Mouse (Mus musculus) layer of hippocampus, adult 2 months (tissue): ENCODE data around the gene Npr2. TPM values are rescaled to one million over a fixed set of nuclear protein-coding genes. Genes with fewer than 3 reads are reported as not detected.
A peak's percentile ranks its signal among the peaks of the same experiment; 100 is the strongest.
"Not testable (repeated sequence)": the region's sequence is repeated elsewhere in the genome, so short reads cannot be mapped to it uniquely, and the experiment has no call there.

Source experiments
- DNase-seq, 2 experiments: peaks; one replicate each; pipeline ENCODE4 v3.0.0; 2022; ENCODE audit warnings: low spot score in 2 of 2
- H3K27ac ChIP-seq: fragments of 200-600 bp; 2 replicates; pipeline ENCODE4 v1.8.1; 2022
- H3K4me3 ChIP-seq: fragments of 200-600 bp; 2 replicates; pipeline ENCODE4 v1.8.1; 2022; ENCODE audit warnings: mild to moderate bottlenecking
- CTCF ChIP-seq: fragments of 200-600 bp; conservative IDR thresholded peaks from 2 replicates; pipeline ENCODE4 v1.8.1; 2022; ENCODE audit warnings: antibody characterized with exemption, mild to moderate bottlenecking, moderate library complexity
- long read RNA-seq, 2 experiments: library from polyadenylated mRNA; stranded (forward); transcript quantifications; one replicate each; pipeline ENCODE4 v2.0.0; 2021; ENCODE audit warnings: borderline mapping rate in 2 of 2
- total RNA-seq, 2 experiments: library from RNA; stranded (reverse); gene quantifications; 2 replicates each; pipeline ENCODE4 v1.2.3; 2021

Npr2 gene
- total RNA-seq: 10 to 100 TPM; 57.4 to 59.3 TPM
- long read RNA-seq, experiment 1, transcript Npr2-201 (22 exons, 3,660 nt): major isoform, 5 of 28 reads
- long read RNA-seq, experiment 1, partial matches to known transcripts: 4 of 28 reads
- long read RNA-seq, experiment 1, other reads (novel, unspliced or antisense): 18 of 28 reads
- long read RNA-seq, experiment 2, transcript Npr2-201 (22 exons, 3,660 nt): major isoform, 13 of 41 reads
- long read RNA-seq, experiment 2, partial matches to known transcripts: 8 of 41 reads
- long read RNA-seq, experiment 2, other reads (novel, unspliced or antisense): 19 of 41 reads

GRCm38 (mm10) chr4:43631046-43631955 is at the start of gene Npr2:
Gene Npr2, plus strand, starts transcription at chr4:43631935.
- no peak for DNase-seq
- Histone ChIP-seq H3K4me3 (peak within 1 kb of the TSS; percentile 82), H3K27ac (peak within 1 kb of the TSS; percentile 95)
- no peak for TF ChIP-seq CTCF

- H3K27ac ChIP-seq: no peak overlapping the region
- DNase-seq: no peak
- no peak overlapping the region for H3K4me3 ChIP-seq
- no peak for TF ChIP-seq CTCF
These were observed 49.5 kb upstream of the Npr2 start for GRCm38 (mm10) chr4:43582241-43582640.

DNA sequence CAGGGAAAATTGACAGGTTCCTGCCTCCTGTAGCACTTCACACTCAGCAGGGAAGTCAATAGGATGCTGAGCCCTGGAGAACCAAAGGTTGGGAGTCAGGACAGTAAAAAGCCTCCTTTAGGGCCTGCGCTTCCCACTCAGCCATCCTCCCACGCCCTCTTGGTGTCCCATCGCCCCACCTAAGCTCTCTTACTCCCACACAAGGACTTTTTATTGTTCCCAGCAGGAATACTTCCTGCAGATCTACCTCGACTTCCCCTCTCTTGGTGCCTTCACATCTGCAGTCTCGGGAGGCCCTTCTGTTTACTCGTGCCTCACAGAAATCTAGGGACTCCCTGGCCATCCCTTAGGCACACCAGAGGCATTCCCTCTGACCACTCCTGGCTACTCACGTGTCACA is 48.3 kb upstream of the Npr2 start:
- Histone ChIP-seq H3K4me3 (no peak overlapping the region), H3K27ac (no peak overlapping the region)
- no peak for DNase-seq
- TF ChIP-seq CTCF: no peak

GRCm38 (mm10) chr4:43584444-43585416 is 47.0 kb upstream of the Npr2 start, which contains the start of gene Msmp:
Gene Msmp, minus strand, starts transcription at chr4:43584494.
- Histone ChIP-seq H3K4me3 (no peak within 1 kb of the TSS), H3K27ac (no peak within 1 kb of the TSS)
- TF ChIP-seq CTCF: no peak; the same call in 1 of the 2 replicates
- no peak for DNase-seq

GRCm38 (mm10) chr4:43585682-43586081 is 46.1 kb upstream of the Npr2 start:
- Histone ChIP-seq H3K4me3 (no peak overlapping the region), H3K27ac (no peak overlapping the region)
- no peak for TF ChIP-seq CTCF
- no peak for DNase-seq

- DNase-seq: no peak
- no peak overlapping the region for H3K4me3 ChIP-seq
- no peak for TF ChIP-seq CTCF
- H3K27ac ChIP-seq: no peak overlapping the region
These were observed 45.3 kb upstream of the Npr2 start for GRCm38 (mm10) chr4:43586411-43586810.

- DNase-seq: no peak
- Histone ChIP-seq H3K4me3 (no peak overlapping the region), H3K27ac (no peak overlapping the region)
- no peak for TF ChIP-seq CTCF
These were observed 44.1 kb upstream of the Npr2 start for GRCm38 (mm10) chr4:43587681-43588080.

GRCm38 (mm10) chr4:43591543-43591942 is 40.2 kb upstream of the Npr2 start:
- no peak for TF ChIP-seq CTCF
- Histone ChIP-seq H3K4me3 (no peak overlapping the region), H3K27ac (no peak overlapping the region)
- no peak for DNase-seq

GRCm38 (mm10) chr4:43591961-43592360 is 39.8 kb upstream of the Npr2 start:
- TF ChIP-seq CTCF: no peak
- no peak for DNase-seq
- Histone ChIP-seq H3K4me3 (no peak overlapping the region), H3K27ac (no peak overlapping the region)

DNA sequence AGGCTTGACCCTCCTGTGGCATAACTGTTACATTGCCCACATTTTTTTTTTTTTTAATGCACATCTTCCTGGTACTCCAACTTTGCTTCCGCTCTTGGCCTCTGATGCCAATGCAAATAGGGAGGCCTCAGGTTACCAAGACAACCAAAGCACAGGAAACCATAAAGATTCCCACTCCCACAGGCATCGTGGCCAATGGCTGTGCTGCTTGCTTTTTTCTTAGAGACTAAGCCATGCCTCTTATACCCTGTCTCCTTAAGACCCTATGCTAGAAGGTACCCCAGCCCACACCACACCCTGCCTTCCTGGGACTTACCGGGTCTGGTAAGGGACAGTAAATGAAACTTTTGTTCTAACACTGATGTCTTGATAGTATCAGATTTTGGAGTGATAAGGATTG is 38.3 kb upstream of the Npr2 start:
- TF ChIP-seq CTCF: no peak
- no peak overlapping the region for H3K27ac ChIP-seq

DNA sequence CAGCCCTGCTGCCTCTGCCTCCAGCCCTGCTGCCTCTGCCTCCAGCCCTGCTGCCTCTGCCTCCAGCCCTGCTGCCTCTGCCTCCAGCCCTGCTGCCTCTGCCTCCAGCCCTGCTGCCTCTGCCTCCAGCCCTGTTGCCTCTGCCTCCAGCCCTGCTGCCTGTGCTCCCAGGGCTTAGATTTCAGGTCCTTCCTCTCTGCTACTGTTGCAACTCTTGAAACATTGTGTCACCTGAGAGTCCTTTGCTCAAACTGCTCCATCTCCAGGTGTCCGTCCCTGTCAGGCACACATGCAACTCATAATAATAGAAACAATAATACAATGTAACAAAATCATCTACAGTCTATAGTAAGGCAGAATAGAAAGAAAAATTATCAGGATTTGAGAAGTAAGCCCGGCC is 35.1 kb upstream of the Npr2 start:
- not testable (repeated sequence) for DNase-seq, H3K27ac ChIP-seq, H3K4me3 ChIP-seq

More for the DNA sequence above, 38.3 kb upstream of the Npr2 start:
- DNase-seq: no peak
- no peak overlapping the region for H3K4me3 ChIP-seq

DNA sequence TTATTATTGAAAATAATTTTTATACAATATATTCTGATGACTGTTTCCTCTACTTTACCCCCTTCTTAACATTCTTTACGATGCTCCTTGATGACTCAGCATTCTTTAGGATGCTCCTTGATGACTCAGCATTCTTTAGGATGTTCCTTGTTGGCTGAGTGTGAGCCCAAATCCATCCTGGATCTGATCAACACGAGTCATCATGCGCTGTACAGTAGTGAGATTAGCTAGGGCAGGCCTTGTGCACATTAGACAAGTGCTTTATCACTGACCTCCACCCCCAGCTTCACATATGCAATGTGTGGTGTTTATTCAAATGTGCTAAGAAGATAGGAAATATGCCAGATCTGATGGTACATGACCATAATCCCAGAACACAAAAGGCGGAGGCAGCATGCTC is 33.5 kb upstream of the Npr2 start:
- no peak for TF ChIP-seq CTCF
- DNase-seq: no peak

More for the DNA sequence above, 33.5 kb upstream of the Npr2 start:
- no peak overlapping the region for H3K4me3 ChIP-seq
- no peak overlapping the region for H3K27ac ChIP-seq
